Mouse (Mus musculus): ENCODE measurements around the gene Txnrd2.
A peak's percentile ranks its signal among the peaks of the same experiment; 100 is the strongest.

The Txnrd2 gene

GRCm38 (mm10) chr16:18451486-18452181, 25.4 kb downstream of the Txnrd2 start:
- DNase-seq (ENCODE audit: extremely low spot score, low spot score) = no peak

DNA sequence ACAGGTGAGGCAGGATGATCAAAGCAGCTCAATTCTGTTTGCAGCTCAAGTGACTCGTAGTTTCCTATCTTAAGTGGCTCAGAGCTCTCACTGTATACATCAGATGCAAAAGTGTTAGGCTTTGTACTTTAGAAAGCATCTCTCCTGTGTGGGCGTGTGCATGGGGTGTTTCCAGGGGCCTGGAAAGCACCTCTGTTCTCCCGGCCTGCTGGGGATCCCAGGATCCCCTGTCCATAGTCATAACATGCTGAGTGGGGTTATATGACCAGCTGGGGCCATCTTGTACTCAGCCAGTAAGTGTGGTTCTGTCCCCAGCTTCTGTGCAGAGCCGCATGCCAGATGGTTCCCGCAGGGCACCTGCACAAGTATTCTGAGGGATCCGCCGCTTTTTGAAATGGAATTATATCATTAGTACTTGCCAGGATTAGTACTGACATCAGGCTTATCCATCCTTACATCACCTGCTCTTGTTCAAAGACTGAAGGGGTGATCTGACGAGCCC, 26.2 kb downstream of the Txnrd2 start:
- no peak for DNase-seq (ENCODE audit: extremely low spot score, low spot score)

DNA sequence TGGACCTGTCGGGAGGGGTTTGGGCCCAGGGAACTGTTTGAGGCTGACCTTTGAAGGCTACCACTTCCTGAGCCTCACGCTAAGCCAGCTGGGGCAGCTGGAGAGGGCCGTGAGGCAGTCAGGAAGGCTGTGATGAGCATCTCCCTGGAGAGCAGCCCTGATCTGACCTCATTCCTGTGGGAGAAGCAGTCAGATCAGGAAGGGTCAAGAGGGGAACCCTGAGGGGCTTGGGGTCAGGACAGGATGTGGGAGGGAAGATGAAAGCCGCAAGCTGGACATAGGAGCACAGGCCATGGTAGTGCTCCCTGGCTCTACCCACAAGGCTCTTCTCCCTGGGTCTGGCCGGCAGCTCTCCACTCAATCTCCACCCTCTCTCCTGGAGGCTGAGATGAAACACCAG, 27.7 kb downstream of the Txnrd2 start:
- peak; percentile 42 for DNase-seq (ENCODE audit: extremely low spot score, low spot score)

DNA sequence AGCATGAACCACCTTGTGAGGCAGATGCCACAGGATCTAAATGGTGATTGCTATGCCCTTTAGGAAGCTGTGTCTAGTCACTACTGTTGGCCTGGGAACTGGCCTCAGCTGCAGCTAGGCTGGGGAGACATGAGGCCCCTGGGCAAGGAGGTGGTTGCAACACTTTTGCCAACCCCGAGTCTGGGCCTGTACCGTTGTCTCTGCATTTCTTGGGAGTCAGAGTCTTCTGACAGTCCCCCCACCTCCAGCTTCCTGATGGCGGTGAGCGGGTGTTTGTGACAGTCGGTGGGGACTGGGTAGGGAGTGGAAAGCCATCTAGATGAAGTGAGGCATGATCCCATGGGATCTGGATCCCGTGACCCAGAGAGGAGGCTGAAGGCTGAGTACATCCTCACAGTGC, 29.2 kb downstream of the Txnrd2 start:
- no peak for DNase-seq (ENCODE audit: extremely low spot score, low spot score)

GRCm38 (mm10) chr16:18458661-18459060, 32.5 kb downstream of the Txnrd2 start:
- no peak for DNase-seq (ENCODE audit: extremely low spot score, low spot score)

- DNase-seq (ENCODE audit: extremely low spot score, low spot score) = no peak
Observed at GRCm38 (mm10) chr16:18459335-18459954, 33.3 kb downstream of the Txnrd2 start.

DNA sequence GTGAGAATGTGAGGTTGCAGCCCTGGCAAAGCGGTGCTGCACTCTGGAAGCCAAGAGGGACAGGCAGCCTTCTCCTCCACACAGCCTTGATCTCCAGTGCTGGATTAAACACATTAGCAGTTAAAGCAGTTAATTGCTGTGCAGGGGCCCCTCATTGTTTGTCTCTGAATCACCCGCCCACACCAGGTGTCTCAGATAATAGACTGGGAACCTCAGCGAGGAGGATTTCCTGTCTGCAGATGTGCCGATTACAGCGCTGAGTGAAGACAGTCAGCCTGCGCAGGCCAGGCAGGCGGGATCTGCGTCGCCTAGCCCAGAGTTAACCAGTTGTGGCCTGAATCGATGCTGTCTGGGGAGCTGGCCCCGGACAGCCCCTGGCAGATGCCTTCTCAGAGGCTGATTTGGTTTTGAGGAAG, 33.8 kb downstream of the Txnrd2 start:
- peak; percentile 61 for DNase-seq (ENCODE audit: extremely low spot score, low spot score)

GRCm38 (mm10) chr16:18460826-18461225, 34.6 kb downstream of the Txnrd2 start:
- no peak for DNase-seq (ENCODE audit: extremely low spot score, low spot score)

- no peak for DNase-seq (ENCODE audit: extremely low spot score, low spot score)
Observed at GRCm38 (mm10) chr16:18462031-18462430, 35.8 kb downstream of the Txnrd2 start.

- no peak for DNase-seq (ENCODE audit: extremely low spot score, low spot score)
Observed at GRCm38 (mm10) chr16:18462598-18462997, 36.4 kb downstream of the Txnrd2 start.

DNA sequence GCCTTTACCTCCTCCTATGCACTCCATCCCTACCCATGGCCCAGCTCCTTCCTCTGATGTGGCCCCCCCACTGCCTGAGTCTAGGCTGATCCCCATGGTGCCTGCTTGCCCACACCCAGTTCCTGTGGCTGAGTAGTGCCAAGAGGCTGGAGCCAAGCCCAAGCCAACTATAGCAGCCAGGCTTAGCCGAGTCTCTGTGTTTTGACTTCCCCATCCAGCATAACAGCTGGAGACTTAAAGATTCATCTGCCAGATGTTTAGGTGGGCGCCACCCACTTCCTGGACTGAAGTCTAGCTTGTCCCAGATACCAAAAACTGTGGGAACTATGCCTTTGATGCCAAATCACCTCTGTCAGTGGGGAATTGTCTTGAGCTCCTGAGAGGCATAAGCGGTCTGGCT, 38.1 kb downstream of the Txnrd2 start:
- DNase-seq (ENCODE audit: extremely low spot score, low spot score) = no peak

DNA sequence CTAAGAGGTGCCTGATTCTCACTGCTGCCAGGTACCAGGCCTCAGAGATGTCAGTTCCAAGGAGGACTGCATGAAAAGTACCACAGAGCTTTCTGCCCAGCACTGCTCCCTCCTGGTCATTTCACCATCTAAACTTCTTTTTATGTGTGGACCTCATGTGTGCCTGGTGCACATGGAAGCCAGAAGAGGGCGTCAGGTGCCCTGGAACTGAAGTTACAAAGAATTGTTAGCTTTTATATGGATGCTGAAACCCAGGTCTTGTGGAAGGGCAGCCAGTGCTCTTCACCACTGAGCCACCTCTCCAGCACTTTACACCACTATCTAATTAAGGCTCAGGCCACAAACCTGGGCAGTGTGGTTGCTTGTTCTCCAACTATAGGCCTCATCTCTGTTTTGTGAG, 44.6 kb downstream of the Txnrd2 start:
- DNase-seq (ENCODE audit: extremely low spot score, low spot score) = no peak

- DNase-seq (ENCODE audit: extremely low spot score, low spot score) = no peak
Observed at GRCm38 (mm10) chr16:18471381-18471955, 45.3 kb downstream of the Txnrd2 start.

GRCm38 (mm10) chr16:18471976-18472375, 45.8 kb downstream of the Txnrd2 start:
- no peak for DNase-seq (ENCODE audit: extremely low spot score, low spot score)

DNA sequence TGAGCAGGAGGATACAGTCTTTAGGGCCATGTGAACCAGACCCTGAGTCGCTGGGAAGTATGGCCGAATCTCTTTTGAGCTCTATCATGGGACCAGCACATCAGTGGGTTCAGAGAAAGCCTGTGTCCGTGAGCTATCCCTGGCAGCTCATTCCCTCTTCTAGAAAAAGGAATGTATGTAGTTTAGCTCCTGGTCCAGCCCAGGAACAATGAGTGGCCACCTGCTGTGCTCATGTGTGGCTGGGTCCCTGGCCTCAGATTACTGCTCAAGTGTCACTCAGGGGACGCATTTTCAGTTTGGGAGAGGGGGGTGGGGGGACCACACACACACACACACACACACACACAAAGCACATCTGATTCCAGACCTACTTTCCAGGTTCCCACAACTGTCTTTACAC, 46.2 kb downstream of the Txnrd2 start:
- DNase-seq (ENCODE audit: extremely low spot score, low spot score) = no peak

GRCm38 (mm10) chr16:18472976-18473375, 46.8 kb downstream of the Txnrd2 start:
- DNase-seq (ENCODE audit: extremely low spot score, low spot score) = no peak

DNA sequence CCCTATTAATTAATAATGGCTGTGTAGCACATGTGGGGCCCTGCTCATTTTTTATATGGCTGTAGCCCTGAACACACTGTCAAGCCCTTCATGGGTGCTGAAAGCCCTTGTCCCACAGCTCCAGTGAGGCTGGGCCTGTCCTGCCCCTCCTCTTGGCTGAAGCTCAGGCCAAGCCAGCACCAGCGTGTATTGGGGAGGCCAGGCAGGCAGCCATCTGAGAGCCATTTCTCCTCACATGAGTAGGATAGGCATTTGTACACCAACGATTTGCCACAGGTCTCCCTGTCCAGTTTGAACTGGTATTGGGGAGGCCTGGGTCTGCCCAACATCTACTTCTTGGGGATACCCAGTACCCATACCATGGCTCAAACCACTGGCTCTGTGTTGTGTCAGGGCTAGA, 47.8 kb downstream of the Txnrd2 start:
- DNase-seq (ENCODE audit: extremely low spot score, low spot score) = no peak

DNA sequence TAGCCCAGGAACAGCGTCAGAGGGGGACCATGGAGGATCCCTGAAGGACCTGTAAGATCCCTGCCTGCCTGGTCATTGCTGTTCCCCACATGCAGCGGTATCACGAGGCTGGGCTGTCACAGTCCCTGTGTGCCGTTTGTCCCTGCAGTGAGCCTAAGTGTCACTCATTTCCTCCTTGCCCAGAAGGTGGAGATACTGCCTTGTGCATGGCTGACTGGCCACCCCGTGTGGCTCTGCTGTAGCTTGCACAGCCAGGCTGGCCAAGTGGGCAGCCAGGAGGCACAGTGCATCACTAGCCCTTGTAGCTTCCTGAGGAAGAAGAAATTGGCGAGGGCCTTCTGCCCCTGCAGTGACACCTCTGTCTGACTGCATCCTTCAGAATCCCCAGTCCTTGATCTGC, 51.8 kb downstream of the Txnrd2 start:
- no peak for DNase-seq (ENCODE audit: extremely low spot score, low spot score)

GRCm38 (mm10) chr16:18479667-18480066, 53.5 kb downstream of the Txnrd2 start:
- DNase-seq (ENCODE audit: extremely low spot score, low spot score) = no peak

GRCm38 (mm10) chr16:18480933-18481485, 54.8 kb downstream of the Txnrd2 start:
- no peak for DNase-seq (ENCODE audit: extremely low spot score, low spot score)

- no peak for DNase-seq (ENCODE audit: extremely low spot score, low spot score)
Observed at GRCm38 (mm10) chr16:18482431-18482830, 56.2 kb downstream of the Txnrd2 start.

DNA sequence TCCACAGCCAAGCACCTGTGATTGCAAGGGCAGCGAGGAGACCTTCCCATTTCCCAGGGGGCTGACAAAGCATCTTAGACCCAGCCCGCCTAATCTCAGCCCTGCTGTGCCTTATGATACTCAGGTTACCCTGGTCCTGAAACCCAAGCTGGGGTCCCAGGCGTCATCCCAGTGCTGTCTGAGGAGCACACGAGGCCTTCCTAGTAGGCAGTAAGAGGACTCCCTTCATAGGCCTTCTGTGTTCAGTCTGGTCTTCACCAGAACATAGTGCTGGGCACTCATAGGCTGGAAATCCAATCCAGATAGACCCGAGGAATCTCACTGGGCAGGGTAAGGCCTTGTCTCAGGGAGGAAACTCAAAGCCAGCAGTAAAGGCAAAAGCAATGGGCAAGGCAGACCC, 57.7 kb downstream of the Txnrd2 start:
- DNase-seq (ENCODE audit: extremely low spot score, low spot score) = no peak
